Mouse (Mus musculus) embryonic fibroblast, embryonic 13.5 days (primary cell): ENCODE measurements around the gene Pim3. TPM values are rescaled to one million over a fixed set of nuclear protein-coding genes. Genes with fewer than 3 reads are reported as not detected.
A peak's percentile ranks its signal among the peaks of the same experiment; 100 is the strongest.

Experiments
- H3K27ac ChIP-seq: 2 replicates; pipeline ENCODE4 v1.5.1; 2012; ENCODE audit warnings: low read length, control low read depth, inconsistent platforms; ENCODE audit not compliant: insufficient read depth
- H3K4me1 ChIP-seq: 2 replicates; pipeline ENCODE4 v1.6.1; 2011; ENCODE audit warnings: low read length; ENCODE audit not compliant: control insufficient read depth, insufficient read depth
- H3K4me3 ChIP-seq: 2 replicates; pipeline ENCODE4 v1.5.1; 2011; ENCODE audit warnings: mild to moderate bottlenecking, control low read depth, low read length; ENCODE audit not compliant: insufficient read depth
- CTCF ChIP-seq: IDR thresholded peaks from 2 replicates; pipeline ENCODE4 v1.5.1; 2011; ENCODE audit warnings: mild to moderate bottlenecking, control low read depth, low read length, moderate library complexity, borderline replicate concordance; ENCODE audit not compliant: insufficient read depth
- POLR2A ChIP-seq: IDR thresholded peaks from 2 replicates; pipeline ENCODE4 v1.6.1; 2011; ENCODE audit warnings: low read depth, mild to moderate bottlenecking, control low read depth, low read length, moderate library complexity
- polyA plus RNA-seq: library from polyadenylated mRNA; stranded (reverse); fragments of >200 nt; gene quantifications from 2 replicates; pipeline ENCODE4 v1.2.4, GENCODE M21; 2011; ENCODE audit warnings: low read depth; ENCODE audit not compliant: missing spikeins, insufficient read length

Gene Pim3
- polyA plus RNA-seq, 1 experiment: 9.6 TPM

DNA sequence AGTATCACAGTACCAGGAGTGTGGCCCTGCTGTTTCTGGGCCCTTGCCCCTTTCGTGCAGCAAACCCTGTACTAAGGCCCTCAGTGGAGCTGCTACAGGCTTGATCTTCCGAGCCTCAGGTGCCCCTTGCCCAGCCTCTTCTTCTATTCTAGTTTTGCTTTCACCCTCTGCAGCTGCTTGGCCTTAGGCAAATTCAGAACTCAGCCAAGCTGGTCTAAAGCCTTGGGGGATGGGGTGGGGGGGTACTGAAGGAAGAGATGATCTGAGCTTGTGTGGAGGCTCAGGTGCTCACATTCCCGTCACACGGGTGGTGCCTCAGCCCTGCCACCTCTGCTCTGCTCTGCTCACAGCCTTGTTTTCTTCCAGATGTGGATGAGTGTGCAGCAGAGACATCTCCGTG is 38.6 kb upstream of the Pim3 start:
- TF ChIP-seq CTCF (no peak), POLR2A (no peak)
- Histone ChIP-seq H3K4me3 (no peak overlapping the region), H3K4me1 (0 out of 2 replicates have a peak, but pooled peaks cover 3% of the 10 kb centered on the region), H3K27ac (no peak overlapping the region)

DNA sequence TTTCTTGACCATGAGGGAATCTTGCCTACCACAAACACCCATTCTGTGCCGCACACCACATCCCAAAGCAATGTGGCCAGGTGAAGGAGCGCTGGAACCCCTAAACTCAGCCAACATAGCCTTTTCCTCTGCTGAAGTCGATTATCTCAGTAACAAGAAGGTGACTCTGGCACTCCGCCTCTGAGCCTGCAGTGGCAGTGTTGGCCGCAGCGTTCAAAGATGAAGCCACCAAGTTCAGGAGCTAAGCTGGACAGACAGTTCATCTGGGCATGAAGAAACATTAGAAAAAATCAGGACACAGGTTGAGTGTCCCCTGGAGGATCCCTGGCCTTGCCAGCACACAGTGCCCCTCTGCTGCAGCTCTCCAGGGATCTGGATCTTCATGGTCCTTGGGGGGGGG is 34.5 kb upstream of the Pim3 start:
- TF ChIP-seq CTCF (no peak), POLR2A (no peak)

DNA sequence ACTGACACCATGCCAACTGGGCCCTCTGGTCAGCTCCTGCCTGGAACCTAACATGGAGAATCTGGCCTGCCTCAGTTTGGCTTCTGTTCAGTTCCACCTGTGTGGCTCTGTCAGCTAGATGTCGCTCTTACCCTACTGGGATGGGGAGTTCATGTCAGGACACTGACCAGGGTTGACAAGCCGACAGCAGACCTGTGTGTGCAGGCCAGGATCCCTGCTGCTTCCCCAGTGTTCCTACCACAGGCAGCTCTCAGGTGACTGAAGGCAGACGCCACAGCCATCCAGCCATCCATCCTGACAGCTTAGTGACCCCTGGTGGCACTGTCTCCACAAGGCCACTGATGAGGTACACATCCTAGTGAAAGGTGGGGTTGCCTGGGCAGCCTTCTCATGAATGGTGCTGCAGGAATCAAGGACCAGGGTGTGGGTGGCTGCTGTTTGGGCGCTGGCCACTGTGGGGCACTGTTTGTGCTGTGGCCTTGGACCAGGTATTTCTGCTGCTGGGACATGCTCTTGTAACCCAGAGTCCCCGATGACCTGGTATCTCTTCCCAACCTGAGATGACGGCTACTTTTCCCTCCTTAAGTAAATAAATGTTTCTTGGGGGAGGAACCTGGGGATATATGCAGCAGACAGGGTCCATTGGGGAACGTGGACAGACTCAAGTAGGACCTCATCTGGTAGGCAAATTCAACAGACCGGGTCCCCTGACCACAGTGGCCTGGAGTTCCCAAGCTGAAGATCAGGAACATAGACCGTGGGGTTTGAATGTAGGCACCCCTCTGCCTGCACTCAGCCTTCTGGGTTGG is 33.8 kb upstream of the Pim3 start:
- H3K4me3 ChIP-seq: no peak overlapping the region
- TF ChIP-seq POLR2A: no peak
- TF ChIP-seq CTCF: peak; percentile 66
- no peak overlapping the region for H3K27ac ChIP-seq
- no peaks in the 10 kb centered on the region for H3K4me1 ChIP-seq

More for the DNA sequence above, 34.5 kb upstream of the Pim3 start:
- H3K4me1 ChIP-seq: no peaks in the 10 kb centered on the region
- no peak overlapping the region for H3K4me3 ChIP-seq
- no peak overlapping the region for H3K27ac ChIP-seq

DNA sequence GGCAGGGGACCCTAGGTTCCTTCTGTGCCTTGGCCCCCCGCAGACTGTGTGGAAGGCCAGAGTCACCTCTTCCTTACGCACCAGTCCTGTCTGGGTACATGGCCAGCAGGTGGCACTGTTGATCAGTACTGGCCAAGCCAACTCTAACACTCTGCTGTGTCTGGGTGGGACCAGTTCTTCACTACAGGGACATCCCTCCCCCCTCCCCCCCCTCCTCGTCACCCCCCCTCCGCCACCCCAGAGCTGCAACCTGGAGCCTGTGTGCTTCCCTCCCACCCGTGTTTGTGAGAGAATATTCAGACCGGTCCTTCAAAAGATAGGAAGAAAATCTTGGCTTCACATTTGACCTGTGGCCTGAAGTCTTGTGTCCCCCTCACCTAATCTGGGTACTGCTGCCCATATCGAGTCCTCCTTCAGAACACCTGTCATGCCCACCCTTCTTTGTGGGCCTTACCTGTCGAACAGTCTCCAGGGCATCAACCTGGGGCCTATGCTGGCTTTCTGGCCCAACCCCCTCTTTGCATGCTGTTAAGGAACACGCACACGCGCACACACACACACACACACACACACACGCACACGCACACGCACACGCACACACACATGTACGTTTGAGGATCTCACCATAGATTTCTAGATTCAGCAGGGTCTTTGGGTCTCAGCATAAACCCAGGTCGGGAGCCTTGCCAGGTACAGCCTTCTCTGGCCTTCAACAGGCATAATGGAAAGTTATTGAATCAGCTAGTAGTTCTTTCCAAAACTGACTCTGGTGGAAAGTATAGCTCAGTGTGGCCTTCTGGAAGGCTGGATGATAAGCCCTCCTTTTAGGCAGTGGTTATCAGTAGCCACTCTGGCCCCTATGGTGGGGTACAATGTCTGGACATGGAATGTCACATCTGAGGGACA is 32.9 kb upstream of the Pim3 start:
- H3K27ac ChIP-seq: no peak overlapping the region
- no peaks in the 10 kb centered on the region for H3K4me1 ChIP-seq
- no peak overlapping the region for H3K4me3 ChIP-seq
- TF ChIP-seq CTCF: peak; percentile 99
- no peak for TF ChIP-seq POLR2A

DNA sequence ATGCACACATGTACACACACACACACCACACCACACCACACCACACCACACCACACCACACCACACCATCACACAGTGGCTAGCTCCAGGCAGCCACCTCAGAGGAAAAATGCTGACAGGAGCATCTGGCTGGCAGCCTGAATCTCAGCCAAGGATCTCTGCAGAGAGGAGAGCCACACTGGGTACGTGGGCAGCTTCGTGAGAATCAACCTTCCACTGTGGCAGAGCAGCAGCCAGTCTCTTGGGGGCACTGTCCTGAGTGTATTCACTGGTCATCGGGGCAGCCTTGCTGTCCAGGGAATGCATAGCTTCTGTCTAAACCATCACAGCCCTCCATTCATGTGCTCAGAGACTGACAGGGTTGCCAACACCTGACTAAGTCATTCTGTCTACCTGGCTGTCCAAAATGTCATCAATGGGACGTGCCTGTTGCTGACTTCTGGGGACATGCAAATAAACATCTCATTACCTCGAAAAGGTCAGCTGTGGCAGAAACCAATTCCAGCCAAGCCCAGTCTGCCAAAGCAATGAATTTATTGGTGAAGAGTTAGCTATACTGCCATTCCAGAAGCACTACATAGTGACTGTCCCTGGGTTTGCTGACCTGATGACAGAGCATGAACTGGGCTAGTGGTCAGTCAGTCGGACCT is 32.1 kb upstream of the Pim3 start:
- Histone ChIP-seq H3K4me3 (no peak overlapping the region), H3K27ac (no peak overlapping the region)
- TF ChIP-seq POLR2A (no peak), CTCF (no peak)

DNA sequence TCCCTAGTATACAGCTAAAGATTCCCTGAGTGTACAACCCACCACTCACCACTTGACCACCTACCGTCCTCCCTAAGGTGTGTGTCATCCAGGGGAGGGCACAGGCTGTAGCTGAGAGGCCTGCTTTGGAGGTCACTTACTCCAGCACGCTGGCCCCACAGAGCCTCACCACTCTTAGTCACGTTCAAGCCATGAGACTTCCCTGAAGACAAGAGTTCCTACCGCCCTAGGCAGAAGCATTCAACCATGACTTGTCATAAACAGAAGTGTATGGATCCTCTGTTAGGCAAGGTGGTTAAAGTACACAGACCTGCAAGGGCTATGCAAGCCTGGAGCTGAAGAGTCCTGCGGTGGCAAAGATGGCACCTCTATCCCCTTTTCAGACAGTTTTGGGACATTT is 31.3 kb upstream of the Pim3 start:
- TF ChIP-seq POLR2A: no peak
- TF ChIP-seq CTCF: no peak

More for the DNA sequence above, 32.1 kb upstream of the Pim3 start:
- H3K4me1 ChIP-seq: no peaks in the 10 kb centered on the region

DNA sequence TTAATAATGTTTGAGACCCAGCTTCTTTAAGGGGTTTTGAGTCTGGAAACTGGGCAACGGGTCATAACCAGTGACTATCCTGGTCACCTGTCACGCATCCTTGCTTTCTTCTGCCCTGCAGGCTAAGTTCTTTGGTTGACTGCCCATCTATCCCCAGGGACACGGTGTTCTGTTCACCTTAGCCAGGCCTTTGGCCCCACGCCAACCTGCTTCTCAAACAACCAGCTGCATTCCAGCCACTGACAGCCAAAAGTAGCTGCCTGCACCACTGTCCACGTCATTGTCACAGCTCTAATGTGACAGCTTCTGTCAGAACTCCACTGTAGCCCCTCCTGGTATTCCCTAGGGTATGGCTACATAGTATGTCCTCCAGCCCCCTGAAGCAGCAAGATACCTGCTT is 30.5 kb upstream of the Pim3 start:
- Histone ChIP-seq H3K4me1 (no peaks in the 10 kb centered on the region), H3K27ac (no peak overlapping the region), H3K4me3 (no peak overlapping the region)
- TF ChIP-seq POLR2A: no peak
- no peak for TF ChIP-seq CTCF

More for the DNA sequence above, 31.3 kb upstream of the Pim3 start:
- no peak overlapping the region for H3K4me3 ChIP-seq
- no peaks in the 10 kb centered on the region for H3K4me1 ChIP-seq
- no peak overlapping the region for H3K27ac ChIP-seq

DNA sequence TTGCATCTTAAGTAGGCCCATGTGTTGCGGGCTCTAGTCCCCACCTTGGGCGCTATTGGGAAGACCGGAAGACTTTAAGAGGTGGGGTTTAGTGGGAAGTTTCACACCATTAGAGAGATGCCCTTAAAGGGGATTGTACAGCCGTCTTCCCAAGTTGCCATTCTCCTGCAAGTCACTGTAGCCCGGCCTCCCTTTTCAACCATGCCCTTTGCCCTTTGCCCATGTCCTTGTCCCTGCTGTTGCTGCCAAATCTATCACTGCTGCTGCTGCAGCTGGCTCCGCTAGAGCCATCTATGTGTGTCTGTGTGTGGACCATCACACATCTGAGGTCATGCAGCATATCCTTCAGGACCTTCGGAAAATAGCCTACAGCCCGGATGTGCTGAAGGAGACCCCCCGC is 29.4 kb upstream of the Pim3 start:
- no peaks in the 10 kb centered on the region for H3K4me1 ChIP-seq
- H3K4me3 ChIP-seq: no peak overlapping the region
- TF ChIP-seq POLR2A (no peak), CTCF (no peak)
- no peak overlapping the region for H3K27ac ChIP-seq

DNA sequence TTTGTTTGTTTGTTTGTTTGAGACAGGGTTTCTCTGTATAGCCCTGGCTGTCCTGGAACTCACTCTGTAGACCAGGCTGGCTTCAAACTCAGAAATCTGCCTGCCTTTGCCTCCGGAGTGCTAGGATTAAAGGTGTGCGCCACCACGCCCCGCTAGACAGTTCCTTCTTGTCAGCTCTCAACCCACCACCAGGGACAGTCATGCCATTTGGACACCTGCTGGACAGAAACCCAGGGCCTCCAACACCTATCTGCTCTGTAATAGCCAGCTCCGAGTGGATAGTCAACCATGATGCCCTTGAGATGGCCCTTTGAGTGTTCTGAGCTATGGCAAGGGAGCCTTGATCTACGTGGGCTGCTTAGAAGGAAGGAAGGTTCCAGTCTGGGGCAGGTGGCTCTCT is 26.0 kb upstream of the Pim3 start:
- H3K4me3 ChIP-seq: no peak overlapping the region
- TF ChIP-seq CTCF (no peak), POLR2A (no peak)
- H3K4me1 ChIP-seq: peaks cover 3% of the 10 kb centered on the region; the same call in 1 of the 2 replicates
- no peak overlapping the region for H3K27ac ChIP-seq
